Comparison of ENCODE assay signal across 8 mouse cellular contexts in genomic region chr19:29501106-29501505, GRCm38 (mm10). TPM values are rescaled to one million over a fixed set of nuclear protein-coding genes. Genes with fewer than 3 reads are reported as not detected.
DNase-seq lines count a peak whose midpoint lies in the region; ATAC-seq and TF ChIP-seq lines count a peak whose summit lies in the region.

No protein-coding gene starts in this region.

- peak overlapping the region; percentile 72 for H3K9ac ChIP-seq in CH12.LX (ENCODE audit: insufficient read depth, low read depth)
- no peak overlapping the region for H3K9ac ChIP-seq in hindbrain, postnatal 0 days (replicated peaks; ENCODE audit: low read length)
- 0 out of 2 replicates have a peak overlapping the region, but pooled peaks have one; percentile 33 for H3K9ac ChIP-seq in liver, embryonic 15.5 days

- peak; percentile 72 for ATAC-seq in hindbrain, postnatal 0 days
- ATAC-seq in liver, embryonic 15.5 days (ENCODE audit: insufficient read depth) = no peak

- peak overlapping the region; percentile 53 for H3K4me2 ChIP-seq in CH12.LX (ENCODE audit: insufficient read depth, low read depth, poor library complexity, severe bottlenecking)
- peak overlapping the region; percentile 45 for H3K4me2 ChIP-seq in hindbrain, postnatal 0 days (ENCODE audit: low read depth, low read length)
- H3K4me2 ChIP-seq in liver, embryonic 15.5 days = peak overlapping the region; percentile 64

- in situ Hi-C loops in CH12.LX (cut with MboI; ENCODE audit: low pct_ligation_motif_present, low pct_unique_long_range_greater_than_20kb, low sequenced_read_pairs) = loop anchor here (25.0 kb wide), 1 partner anchor 439 kb away; no protein-coding TSS in a partner anchor

- no peak for TF ChIP-seq POLR2A in CH12.LX (IDR thresholded peaks at IDR 0.05; ENCODE audit: low read depth, low read length)

- DNase-seq in CH12.LX (ENCODE audit: extremely low read depth) = peak; percentile 75
- DNase-seq in R1 (ENCODE audit: low read depth, low spot score) = peak; percentile 84
- DNase-seq in forebrain, embryonic 10.5 days (ENCODE audit: extremely low spot score, low spot score) = peak; percentile 39
- DNase-seq in hindbrain, postnatal 0 days (ENCODE audit: low spot score) = peak; percentile 27
- peak; percentile 55 to 73 for DNase-seq in natural killer cell, adult 2 months (ENCODE audit: low spot score in 2 of 2)
- DNase-seq in right cerebral cortex, adult 2 months (ENCODE audit: low spot score in 2 of 2) = no peak
- DNase-seq in layer of hippocampus, adult 9-11 months = no peak

- no peaks in the 10 kb centered on the region for H3K9me3 ChIP-seq in CH12.LX (replicated peaks; ENCODE audit: low read length)
- no peaks in the 10 kb centered on the region for H3K9me3 ChIP-seq in forebrain, embryonic 10.5 days
- no peaks in the 10 kb centered on the region for H3K9me3 ChIP-seq in hindbrain, postnatal 0 days (ENCODE audit: low read length)
- no peaks in the 10 kb centered on the region for H3K9me3 ChIP-seq in liver, embryonic 15.5 days (replicated peaks)

- peaks cover 0 to 31% of the 10 kb centered on the region in 2 experiments; a peak in 2 of 4 replicates for H3K4me1 ChIP-seq in CH12.LX (ENCODE audit: control insufficient read depth in 1 of 2, insufficient read depth in 2 of 2)
- H3K4me1 ChIP-seq in forebrain, embryonic 10.5 days = peaks cover 5% of the 10 kb centered on the region; the same call in 1 of the 2 replicates
- no peaks in the 10 kb centered on the region for H3K4me1 ChIP-seq in hindbrain, postnatal 0 days (ENCODE audit: insufficient read depth, low read length)
- peaks cover 42% of the 10 kb centered on the region for H3K4me1 ChIP-seq in liver, embryonic 15.5 days (replicated peaks)

- WGBS in forebrain, embryonic 10.5 days = 39% methylated on average over 11 of the region's 11 CpGs
- WGBS in hindbrain, postnatal 0 days = 47% methylated on average over 11 of the region's 11 CpGs
- WGBS in liver, embryonic 15.5 days (ENCODE audit: insufficient replicate concordance) = 38% methylated on average over 11 of the region's 11 CpGs

- peak in 1 of 2 experiments; percentile 73; a peak in 3 of 4 replicates for TF ChIP-seq CTCF in CH12.LX (conservative IDR thresholded peaks at IDR 0.05 in 1 of 2, IDR thresholded peaks at IDR 0.05 in 1 of 2; ENCODE audit: low read depth in 2 of 2, low read length in 2 of 2)
- peak; percentile 32; the same call in 1 of the 2 replicates for TF ChIP-seq CTCF in hindbrain, postnatal 0 days (IDR thresholded peaks at IDR 0.05; ENCODE audit: low read depth)

- peak; percentile 49 for TF ChIP-seq RAD21 in CH12.LX (IDR thresholded peaks at IDR 0.05; ENCODE audit: low read depth, low read length)

- TF ChIP-seq EP300 in CH12.LX (IDR thresholded peaks at IDR 0.05; ENCODE audit: low read length) = no peak

- dilution Hi-C loops in CH12.LX (cut with MboI; ENCODE audit: extremely low pct_ligation_motif_present, extremely low pct_unique_long_range_greater_than_20kb, low sequenced_read_pairs) = no loop called here

- no peaks in the 10 kb centered on the region for H3K36me3 ChIP-seq in CH12.LX (replicated peaks in 1 of 2; ENCODE audit: control insufficient read depth in 1 of 2, insufficient read depth in 1 of 2, low read length in 1 of 2)
- no peaks in the 10 kb centered on the region for H3K36me3 ChIP-seq in forebrain, embryonic 10.5 days (replicated peaks)
- no peaks in the 10 kb centered on the region for H3K36me3 ChIP-seq in hindbrain, postnatal 0 days (ENCODE audit: insufficient read depth, low read length)
- H3K36me3 ChIP-seq in liver, embryonic 15.5 days (replicated peaks) = no peaks in the 10 kb centered on the region

- no peaks in the 10 kb centered on the region for H3K27me3 ChIP-seq in CH12.LX (replicated peaks)
- H3K27me3 ChIP-seq in forebrain, embryonic 10.5 days (ENCODE audit: poor library complexity, severe bottlenecking) = no peaks in the 10 kb centered on the region
- H3K27me3 ChIP-seq in hindbrain, postnatal 0 days (ENCODE audit: insufficient read depth, low read length) = no peaks in the 10 kb centered on the region
- H3K27me3 ChIP-seq in liver, embryonic 15.5 days = no peaks in the 10 kb centered on the region

- no peak overlapping the region for H3K27ac ChIP-seq in CH12.LX (ENCODE audit: insufficient read depth, low read depth)
- peak overlapping the region; percentile 72 for H3K27ac ChIP-seq in forebrain, embryonic 10.5 days
- H3K27ac ChIP-seq in hindbrain, postnatal 0 days = no peak overlapping the region
- H3K27ac ChIP-seq in liver, embryonic 15.5 days (replicated peaks) = peak overlapping the region; percentile 14; the same call in 1 of the 2 replicates

- no peaks in the 10 kb centered on the region for H3K79me2 ChIP-seq in CH12.LX (replicated peaks; ENCODE audit: control insufficient read depth, extremely low read depth, insufficient read depth, poor library complexity, severe bottlenecking)

- peak overlapping the region; percentile 28 to 52 (median 45) for H3K4me3 ChIP-seq in CH12.LX (replicated peaks in 1 of 3; ENCODE audit: low read depth in 2 of 3, low read length in 2 of 3, poor library complexity in 1 of 3)
- peak overlapping the region; percentile 30 for H3K4me3 ChIP-seq in forebrain, embryonic 10.5 days
- H3K4me3 ChIP-seq in hindbrain, postnatal 0 days (ENCODE audit: low read length) = peak overlapping the region; percentile 22
- H3K4me3 ChIP-seq in liver, embryonic 15.5 days (replicated peaks) = peak overlapping the region; percentile 45

TF ChIP-seq in CH12.LX, 34 proteins besides CTCF, POLR2A, EP300 and RAD21:
- TF ChIP-seq SMC3 (IDR thresholded peaks at IDR 0.05; ENCODE audit: low read depth, low read length) (peak; percentile 73), ZMIZ1 (IDR thresholded peaks at IDR 0.05; ENCODE audit: low read depth, low read length) (no peak)

RNA-seq across cellular contexts. Expression of gene Ric1, which starts 21.0 kb away (rescaled TPM):
- total RNA-seq in CH12.LX (2012; rRNA removed) (17.4 and 17.9 TPM in 2 replicates), CH12.LX (2014; rRNA removed) (11.2 and 13.7 TPM in 2 replicates)
- 16.3 and 18.4 TPM in 2 replicates for polyA plus RNA-seq in CH12.LX (2012; ENCODE audit: insufficient read length, low read depth)
- 11.7 and 11.9 TPM in 2 replicates for polyA plus RNA-seq in forebrain, embryonic 10.5 days (2016; fragmentation: Nextera tagmentation; extraction: Ambion mirVana)
- 29.1 and 39.5 TPM in 2 replicates for total RNA-seq in hindbrain, postnatal 0 days (2014; rRNA removed)
- polyA plus RNA-seq in hindbrain, postnatal 0 days (2015; fragmentation: Nextera tagmentation; extraction: Ambion mirVana) = 11.4 and 12.0 TPM in 2 replicates
- polyA plus RNA-seq in liver, embryonic 15.5 days (2015; fragmentation: Nextera tagmentation; extraction: Ambion mirVana) = 2.7 TPM in 2 replicates

Comparison
In these comparisons a context has a peak if more than half of its experiments do, and no peak if none do; other contexts are left out.
1. DNase-seq: peak in CH12.LX (single experiment), R1 (single experiment), forebrain, embryonic 10.5 days (single experiment), hindbrain, postnatal 0 days (single experiment) and natural killer cell, adult 2 months (2 of 2); none in right cerebral cortex, adult 2 months (0 of 2) and layer of hippocampus, adult 9-11 months (single experiment).
2. H3K27ac ChIP-seq: peak in forebrain, embryonic 10.5 days (single experiment) and liver, embryonic 15.5 days (single experiment); none in CH12.LX (single experiment) and hindbrain, postnatal 0 days (single experiment).
3. Peak in every context shown above with its lines, with median percentiles within 50 percentile points of each other: H3K4me2 ChIP-seq and H3K4me3 ChIP-seq.